Mouse (Mus musculus): ENCODE measurements around the gene Hbb-bh2.
"Not testable (repeated sequence)": the region's sequence is repeated elsewhere in the genome, so short reads cannot be mapped to it uniquely, and the experiment has no call there.

The Hbb-bh2 gene

DNA sequence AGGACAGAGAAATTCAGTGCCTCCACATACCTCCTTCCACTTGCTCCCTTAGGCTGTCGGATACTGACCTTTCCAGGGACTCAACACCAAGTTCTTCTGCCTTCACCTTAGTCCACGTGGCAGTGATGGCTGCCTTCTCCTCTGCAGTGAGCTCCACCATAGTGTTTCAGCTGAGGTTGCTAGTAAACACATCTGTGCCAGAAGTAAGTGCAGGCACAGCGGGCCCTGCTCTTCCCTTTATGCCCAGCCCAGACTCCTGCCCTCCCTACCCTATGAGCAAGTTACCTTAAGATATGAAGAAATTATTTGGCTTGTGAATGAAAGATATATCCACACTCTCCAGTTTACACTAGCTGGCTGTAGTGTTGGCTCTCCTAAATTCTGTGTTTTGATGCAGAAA lies at the start of gene Hbb-bh2:
Hbb-bh2 (minus strand) TSS at position 253 of the 400 bp plus-strand sequence.
- in situ Hi-C loops (cut with MboI, MseI), result no loop called here

DNA sequence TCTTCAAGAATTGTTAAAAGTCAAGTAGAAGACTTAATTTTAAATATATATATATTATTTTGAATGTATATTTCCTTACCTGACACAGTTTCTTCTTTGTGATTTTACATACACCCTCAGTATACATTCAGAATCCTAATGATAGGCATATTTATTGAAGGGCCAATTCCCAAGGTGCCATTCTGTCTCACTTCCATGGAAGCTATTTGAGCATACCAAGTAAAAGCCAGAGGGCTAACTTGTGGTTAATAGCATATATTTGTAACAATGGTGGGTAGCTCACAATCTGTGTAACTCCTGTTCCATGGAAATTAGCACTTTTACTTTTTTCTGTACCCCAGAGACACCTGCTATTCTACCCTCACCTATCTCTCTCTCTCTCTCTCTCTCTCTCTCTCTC lies 45.8 kb upstream of the Hbb-bh2 start, which contains the start of gene Olfr66:
Olfr66 (minus strand) TSS at position 101 of the 400 bp plus-strand sequence.
- in situ Hi-C loops (cut with MboI, MseI), result no loop called here

DNA sequence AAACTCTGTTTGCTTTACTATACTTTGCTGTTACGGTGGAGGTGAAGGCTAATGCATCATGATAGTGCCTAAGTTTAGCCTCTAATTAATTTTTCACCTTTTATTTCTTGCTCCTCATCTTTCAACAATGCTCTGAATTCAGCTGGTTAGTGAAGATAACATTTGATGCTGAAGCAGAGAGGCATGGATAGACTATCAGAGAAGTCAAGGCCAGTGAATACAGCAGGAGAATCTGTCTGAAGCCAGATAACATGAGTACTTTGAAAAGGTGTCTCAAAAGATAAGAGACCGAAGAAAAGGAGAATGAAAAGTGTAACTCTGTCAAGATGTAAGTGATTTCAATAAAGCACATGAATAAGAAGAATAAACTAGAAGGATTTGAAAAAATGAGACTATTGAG lies 36.8 kb upstream of the Hbb-bh2 start:
- in situ Hi-C loops (cut with MboI, MseI), result no loop called here

DNA sequence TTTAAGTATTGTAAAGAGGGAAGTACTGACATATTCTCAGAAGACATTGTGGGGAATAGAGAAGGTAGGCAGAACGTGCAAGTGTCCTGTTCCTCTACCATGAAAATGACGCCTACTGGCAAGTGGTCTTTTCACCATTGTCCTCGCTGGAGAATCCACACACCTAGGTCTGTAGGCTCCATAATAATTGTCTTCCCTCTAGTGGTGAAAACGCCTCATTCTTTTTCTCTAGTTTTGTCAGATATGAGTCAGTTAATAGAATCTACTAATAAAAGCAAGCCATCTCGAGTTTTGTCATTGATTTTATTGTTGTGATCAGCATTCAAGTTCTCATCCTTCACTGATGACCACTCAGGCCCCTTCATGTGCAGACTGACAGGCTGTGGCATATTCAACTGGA lies 34.1 kb upstream of the Hbb-bh2 start:
- in situ Hi-C loops (cut with MboI, MseI), result no loop called here

DNA sequence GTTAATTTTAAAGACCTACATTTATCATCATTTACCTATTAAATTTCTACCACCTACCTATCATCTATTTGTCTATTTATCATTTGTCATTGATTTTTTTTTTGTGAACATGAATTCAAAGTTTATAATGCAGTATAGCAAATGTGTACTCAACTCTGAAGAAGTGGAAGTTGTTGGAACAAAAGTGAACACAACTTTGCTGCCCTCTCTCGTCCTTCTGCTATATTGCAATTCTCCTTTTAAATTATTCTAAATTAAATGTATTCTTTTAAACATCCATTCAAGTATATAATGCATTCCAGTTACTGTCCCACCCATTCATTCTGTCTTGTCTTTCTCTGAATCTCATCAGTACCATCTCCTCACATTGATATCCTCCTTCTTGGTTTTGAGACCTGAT lies 32.7 kb upstream of the Hbb-bh2 start:
- in situ Hi-C loops (cut with MboI, MseI), result no loop called here

DNA sequence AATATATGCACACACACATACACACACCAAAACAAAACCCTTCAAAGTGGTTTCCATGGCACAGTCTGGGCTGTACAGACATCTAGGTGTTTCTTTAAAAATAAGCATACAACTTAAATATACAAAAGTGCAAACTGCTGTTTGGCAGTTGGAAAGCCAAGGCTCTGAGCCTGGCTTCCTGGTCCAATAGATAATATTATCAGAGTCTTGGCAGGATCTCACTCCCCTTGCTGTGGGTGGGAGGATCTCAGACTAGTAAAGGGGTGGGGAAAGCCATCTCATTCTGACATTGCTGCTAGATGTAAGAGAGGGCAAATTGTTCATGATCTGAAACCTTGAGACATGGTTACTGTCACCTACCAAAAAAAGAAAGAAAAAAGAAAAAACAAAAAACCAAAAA lies 30.3 kb upstream of the Hbb-bh2 start:
- in situ Hi-C loops (cut with MboI, MseI), result no loop called here

DNA sequence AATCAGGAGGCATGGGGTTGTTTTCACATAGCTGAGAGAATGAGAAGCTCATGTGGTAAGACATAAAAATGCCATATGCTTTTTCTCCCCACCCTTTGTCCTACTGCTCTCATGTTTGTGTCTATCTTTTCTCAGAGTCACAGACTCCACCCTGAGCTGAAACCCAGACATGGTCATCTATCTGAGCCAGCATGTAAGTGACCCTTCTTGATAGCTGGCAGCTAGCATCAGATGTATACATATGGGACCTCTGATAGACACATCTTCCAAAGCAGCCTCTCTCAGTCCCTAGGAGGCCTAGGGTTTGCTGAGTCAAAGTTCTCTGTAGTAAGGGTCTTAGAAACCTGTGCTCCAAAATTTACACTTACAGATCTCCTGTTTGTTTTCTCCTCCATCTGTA lies 25.4 kb upstream of the Hbb-bh2 start:
- in situ Hi-C loops (cut with MboI, MseI), result no loop called here

DNA sequence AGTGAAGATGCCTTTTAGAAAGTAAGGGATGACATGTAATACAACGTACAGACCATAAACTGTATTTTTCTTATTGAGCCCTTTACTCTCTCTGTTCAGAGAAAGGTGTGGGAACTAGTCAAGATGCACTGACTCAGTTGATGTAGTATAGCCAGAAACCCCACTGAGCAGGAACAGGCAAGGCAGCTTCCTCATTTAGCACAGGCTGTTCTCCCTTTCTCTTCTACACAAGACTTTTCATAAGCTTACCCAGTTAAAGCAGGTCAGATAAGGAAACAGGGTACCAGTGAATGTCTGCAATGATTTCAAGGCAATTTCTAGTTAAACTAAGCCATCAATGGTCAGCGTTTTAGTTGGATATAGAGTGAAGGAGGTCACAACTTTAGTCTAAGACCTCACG lies 21.2 kb upstream of the Hbb-bh2 start:
- in situ Hi-C loops (cut with MboI, MseI), result no loop called here

DNA sequence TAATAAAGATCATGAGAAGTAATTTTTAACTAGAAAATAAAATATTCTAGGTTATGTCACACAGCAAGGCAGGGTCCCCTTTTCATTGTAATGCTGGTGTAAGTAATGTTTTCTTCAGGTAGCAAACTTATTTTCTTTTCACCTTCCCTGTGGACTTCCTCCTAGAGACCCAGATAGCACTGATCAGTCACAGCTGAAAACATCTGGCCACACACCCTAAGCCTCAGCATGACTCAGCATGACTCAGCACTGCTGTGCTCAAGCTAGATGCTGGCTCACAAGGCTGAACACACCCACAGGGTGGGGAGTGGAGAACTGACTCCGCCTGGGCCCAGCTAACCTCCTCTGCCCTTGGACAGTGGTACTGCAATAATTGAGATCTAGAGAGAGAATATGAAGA lies 20.5 kb upstream of the Hbb-bh2 start:
- in situ Hi-C loops (cut with MboI, MseI), result no loop called here

DNA sequence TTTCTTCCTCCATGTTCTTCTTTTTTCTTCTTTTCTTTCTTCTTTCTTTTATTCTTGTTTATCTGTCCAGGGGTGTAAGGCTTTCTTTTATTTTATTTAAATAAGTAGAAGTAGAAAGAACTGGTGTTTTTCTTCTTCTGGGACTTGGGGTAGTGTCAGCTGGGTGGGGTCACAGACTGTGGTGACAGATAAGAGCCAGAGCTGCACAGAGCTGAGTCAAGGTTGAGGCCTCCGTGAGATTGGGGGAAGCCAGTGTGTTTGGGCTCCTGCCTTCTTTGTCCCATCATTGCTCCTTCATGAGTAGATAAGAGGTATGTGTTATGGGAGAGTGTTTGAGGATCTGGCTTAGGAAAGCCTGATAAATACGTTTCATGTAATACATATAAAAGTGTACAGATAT lies 18.8 kb upstream of the Hbb-bh2 start:
- in situ Hi-C loops (cut with MboI, MseI), result no loop called here

DNA sequence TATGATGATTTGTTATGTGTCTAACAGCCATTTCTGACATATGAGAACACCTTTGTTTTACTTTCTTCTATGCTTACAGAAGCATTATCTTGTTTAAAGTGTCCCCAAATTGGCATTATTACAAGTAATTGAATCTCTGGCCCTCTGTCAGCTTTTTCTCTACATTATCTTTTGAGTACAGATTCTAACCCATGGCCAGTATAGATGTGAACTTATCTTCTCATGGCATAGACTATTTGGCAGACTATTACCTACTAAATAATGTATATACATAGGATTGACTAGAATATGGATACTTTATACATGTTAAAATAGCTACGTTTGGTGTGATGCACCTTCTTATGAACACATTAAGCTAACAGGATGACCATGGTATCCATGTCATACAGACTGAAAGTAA lies 14.3 kb upstream of the Hbb-bh2 start:
- in situ Hi-C loops (cut with MboI, MseI), result no loop called here

DNA sequence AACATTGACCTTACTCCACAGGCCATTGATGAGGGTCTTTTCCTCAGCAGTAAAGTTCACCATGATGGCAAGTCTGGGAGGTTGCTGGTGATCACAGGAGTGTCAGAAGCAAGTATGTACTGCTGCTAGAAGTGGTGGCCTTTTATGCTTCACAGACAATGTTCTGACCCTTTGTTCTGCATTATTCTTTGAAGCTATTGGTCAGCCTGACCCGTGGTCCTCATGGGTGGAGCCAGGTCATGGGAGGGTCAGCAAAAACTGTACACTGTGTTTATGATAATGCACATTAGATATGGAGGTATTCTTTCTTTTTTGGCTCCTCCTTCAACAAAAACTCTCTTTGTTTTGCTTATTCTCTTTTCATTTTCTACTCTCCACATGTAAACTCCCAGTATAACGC lies 12.8 kb upstream of the Hbb-bh2 start, which contains the start of gene Hbb-y:
Hbb-y (minus strand) TSS at position 127 of the 400 bp plus-strand sequence.
- in situ Hi-C loops (cut with MboI, MseI), result no loop called here

DNA sequence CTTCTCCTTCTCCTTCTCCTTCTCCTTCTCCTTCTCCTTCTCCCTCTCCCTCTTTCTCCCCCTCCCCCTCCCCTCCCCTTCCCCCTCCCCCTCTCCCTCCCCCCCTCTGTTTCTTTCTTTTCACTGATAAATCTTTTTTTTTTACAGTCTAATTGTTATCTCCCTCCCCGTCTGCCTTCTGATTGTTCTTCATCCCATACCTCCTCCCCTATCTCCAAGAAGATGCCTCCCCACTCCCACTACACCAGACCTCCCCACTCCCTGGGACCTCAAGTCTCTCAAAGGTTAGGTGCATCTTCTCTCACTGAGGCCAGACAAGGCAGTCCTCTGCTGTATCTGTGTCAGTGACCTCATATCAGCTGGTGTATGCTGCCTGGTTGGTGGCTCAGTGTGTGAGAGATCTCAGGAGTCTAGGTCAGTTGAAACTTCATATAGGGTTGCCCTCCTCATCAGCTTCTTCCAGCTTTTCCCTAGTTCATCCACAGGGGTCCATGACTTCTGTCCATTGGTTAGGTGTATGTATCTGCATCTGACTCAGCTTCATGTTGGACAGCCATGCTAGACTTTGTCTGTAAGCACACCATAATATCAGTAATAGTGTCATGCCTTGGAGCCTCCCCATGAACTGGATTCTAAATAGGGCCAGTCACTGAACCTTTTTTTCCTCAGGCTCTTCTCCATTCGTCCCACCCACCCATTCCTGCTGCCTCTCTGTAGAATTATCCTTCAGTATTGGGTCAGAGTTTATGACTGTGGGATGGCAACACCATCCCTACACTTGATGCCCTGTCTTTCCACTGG lies 4.4 kb upstream of the Hbb-bh2 start:
- in situ Hi-C loops (cut with MboI, MseI), result no loop called here

DNA sequence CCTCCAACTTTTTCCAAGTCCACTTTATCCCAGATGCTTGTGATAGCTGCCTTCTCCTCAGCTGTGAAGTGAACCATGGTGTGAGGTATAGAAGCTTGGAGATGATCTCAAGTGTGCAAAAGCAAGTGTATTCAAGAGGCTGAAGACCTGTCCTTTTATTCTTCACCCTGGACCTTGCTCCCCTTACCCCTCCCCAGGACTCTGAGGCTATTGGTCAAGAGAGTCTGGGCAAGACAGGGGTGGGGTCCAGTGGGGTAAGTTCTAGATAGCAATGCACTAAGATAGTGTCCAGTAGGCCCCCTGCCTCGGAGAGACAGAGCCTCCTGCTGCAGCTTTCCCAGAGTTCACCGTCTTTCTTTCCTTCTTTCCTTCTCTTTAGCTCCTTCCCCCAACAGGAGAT lies 2.7 kb upstream of the Hbb-bh2 start, which contains the start of gene Hbb-bh1:
Hbb-bh1 (minus strand) TSS at position 131 of the 400 bp plus-strand sequence.
- in situ Hi-C loops (cut with MboI, MseI), result no loop called here

DNA sequence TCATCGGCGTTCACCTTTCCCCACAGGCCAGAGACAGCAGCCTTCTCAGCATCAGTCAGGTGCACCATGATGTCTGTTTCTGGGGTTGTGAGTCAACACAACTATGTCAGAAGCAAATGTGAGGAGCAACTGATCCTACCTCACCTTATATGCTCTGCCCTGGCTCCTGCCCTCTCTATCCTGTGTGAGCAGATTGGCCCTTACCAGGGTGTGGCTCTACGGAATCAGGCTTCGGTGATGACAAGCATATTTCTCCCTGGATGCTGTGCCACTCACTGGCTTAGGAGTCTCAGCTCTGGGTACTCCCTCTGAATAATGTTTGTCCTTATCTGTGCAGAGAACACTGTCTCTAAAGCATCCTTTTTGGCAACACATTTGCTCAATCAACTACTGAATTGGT lies 12.5 kb downstream of the Hbb-bh2 start, which contains the start of gene Hbb-bs:
Hbb-bs (minus strand) TSS at position 289 of the 400 bp plus-strand sequence.
- in situ Hi-C loops (cut with MboI, MseI), result no loop called here

DNA sequence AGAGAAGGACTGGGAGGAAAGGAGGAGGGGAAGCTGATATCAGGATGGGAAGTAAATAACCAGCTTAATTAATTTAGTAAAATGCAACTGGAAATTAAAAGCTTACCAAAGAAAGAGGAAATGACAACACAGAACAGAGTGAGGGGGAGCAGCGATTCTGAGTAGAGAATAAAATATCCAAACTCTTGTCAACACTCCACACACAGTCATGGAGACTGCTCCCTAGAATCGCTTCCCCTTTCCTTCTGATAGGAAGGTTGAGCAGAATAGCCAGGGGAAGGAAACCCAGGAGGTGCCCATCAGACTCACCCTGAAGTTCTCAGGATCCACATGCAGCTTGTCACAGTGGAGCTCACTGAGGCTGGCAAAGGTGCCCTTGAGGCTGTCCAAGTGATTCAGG lies 13.2 kb downstream of the Hbb-bh2 start:
- in situ Hi-C loops (cut with MboI, MseI), result not testable (repeated sequence)

DNA sequence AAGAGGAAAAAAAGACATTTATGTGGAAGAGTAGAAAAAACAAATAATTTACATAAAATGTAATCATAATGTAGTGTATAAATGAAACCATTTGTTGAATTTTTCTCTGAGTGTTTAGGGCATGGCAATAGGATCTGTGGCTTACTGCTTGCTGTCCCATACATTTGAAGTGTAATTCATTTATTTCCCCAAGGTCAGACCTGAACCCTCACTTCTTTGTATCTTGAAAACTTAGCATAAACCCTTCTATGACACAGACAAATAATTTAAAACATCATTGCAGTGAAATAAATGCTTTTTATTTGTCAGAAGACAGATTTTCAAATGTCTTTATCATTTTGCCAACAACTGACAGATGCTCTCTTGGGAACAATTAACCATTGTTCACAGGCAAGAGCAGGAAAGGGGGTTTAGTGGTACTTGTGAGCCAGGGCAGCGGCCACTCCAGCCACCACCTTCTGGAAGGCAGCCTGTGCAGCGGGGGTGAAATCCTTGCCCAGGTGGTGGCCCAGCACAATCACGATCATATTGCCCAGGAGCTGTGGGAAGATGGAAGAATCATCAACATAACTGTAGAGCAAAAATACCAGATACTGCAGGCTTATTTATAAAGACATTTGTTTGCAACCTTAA lies 13.9 kb downstream of the Hbb-bh2 start:
- in situ Hi-C loops (cut with MboI, MseI), result no loop called here

DNA sequence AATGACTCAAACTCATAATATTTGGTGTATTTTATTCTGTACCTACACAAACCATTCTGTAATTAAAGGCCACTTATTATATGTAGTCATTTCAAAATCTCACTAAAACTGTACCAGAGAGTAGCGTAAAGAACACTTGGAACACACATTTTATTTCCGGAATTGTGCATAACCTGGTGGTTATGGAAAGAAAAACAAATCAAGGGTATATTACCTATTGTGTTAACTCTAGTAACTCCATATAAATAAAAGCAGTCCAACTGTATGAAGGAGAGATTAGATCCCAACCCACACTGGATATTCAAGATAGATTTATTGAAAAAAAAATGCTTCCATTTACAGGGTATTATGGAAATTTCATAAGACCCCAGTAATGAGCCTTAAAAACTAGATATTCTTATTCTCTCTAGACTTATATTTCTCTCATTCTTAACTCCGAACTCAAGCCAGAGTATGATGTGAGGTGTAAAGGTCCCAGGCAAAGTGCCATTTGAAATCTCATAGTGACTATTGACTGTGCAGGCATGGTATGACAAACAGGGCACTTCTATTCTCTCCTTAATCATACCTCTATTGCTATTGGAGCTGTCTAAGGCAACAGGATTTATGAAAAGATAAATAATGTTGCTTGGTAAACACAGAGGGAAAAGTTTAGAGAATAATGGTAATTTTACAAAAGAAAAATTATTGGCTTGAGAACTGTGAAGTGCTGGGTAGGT lies 14.6 kb downstream of the Hbb-bh2 start:
- in situ Hi-C loops (cut with MboI, MseI), result no loop called here

DNA sequence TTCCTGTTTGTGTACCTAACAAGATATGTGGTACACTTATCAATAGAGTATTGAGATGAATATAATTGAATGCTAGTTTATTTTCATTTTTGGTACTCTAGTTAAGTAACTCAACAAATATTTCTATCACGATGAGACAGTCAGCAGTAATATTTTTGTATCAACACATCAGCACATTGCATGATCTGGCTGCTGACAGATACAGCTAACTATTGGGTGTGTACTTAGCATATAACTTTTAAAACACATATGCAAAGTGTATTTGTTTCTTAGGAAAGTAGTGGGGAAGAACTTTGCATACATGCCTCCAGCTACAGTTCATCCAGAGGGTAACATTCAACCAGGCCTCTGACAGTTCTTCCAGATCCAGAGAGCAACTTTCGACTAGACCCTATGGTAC lies 15.7 kb downstream of the Hbb-bh2 start:
- in situ Hi-C loops (cut with MboI, MseI), result no loop called here

DNA sequence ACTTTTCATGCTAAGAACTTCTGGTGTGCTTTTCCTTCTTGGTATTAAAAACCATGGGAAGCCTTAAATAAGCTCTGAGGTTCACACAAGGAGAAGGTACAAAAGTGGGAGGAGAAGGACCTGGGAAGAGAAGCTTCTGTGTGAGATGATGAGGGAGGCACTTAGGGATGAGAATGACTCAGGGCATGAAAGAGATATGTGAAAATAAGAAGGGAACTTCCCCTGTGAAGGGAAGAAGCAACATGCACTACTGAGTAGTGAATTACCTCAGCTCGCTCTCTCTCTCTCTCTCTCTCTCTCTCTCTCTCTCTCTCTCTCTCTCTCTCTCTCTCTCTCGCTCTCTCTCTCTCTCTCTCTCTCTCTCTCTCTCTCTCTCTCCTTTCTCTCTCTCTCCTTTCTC lies 25.2 kb downstream of the Hbb-bh2 start:
- in situ Hi-C loops (cut with MboI, MseI), result not testable (repeated sequence)

DNA sequence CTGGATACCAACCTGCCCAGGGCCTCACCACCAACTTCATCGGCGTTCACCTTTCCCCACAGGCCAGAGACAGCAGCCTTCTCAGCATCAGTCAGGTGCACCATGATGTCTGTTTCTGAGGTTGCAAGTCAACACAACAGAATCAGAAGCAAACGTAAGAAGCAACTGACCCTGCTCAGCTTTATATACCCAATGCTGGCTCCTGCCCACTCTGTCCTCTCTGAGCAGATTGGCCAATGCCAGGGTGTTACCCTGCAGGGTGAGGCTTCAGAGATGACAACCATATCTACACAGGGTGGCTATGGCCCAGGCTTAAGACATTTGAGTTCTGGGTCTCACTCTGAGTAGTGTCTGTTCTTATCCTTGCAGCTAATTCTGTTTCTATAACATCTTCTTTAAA lies 26.6 kb downstream of the Hbb-bh2 start, which contains the start of gene Hbb-bt:
Hbb-bt (minus strand) TSS at position 231 of the 400 bp plus-strand sequence.
- in situ Hi-C loops (cut with MboI, MseI), result no loop called here

DNA sequence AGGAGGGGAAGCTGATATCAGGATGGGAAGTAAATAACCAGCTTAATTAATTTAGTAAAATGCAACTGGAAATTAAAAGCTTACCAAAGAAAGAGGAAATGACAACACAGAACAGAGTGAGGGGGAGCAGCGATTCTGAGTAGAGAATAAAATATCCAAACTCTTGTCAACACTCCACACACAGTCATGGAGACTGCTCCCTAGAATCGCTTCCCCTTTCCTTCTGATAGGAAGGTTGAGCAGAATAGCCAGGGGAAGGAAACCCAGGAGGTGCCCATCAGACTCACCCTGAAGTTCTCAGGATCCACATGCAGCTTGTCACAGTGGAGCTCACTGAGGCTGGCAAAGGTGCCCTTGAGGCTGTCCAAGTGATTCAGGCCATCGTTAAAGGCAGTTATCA lies 27.2 kb downstream of the Hbb-bh2 start:
- in situ Hi-C loops (cut with MboI, MseI), result not testable (repeated sequence)
